Mouse (Mus musculus) liver, embryonic 16.5 days (tissue): ENCODE measurements at regions not wholly inside any gene's neighbourhood (a gene's known extent, or its start where the extent isn't known, plus 50 kb on each side); places are given as distances from the start of the nearest gene placed in this dataset.

Experiments
- ATAC-seq: fragments of 200-750 bp; cut with Nextera tagmentation; 2 replicates; pipeline ENCODE4 v1.8.0; 2017; ENCODE audit warnings: low read depth, mild to moderate bottlenecking, moderate number of reproducible peaks, moderate library complexity
- H3K27ac ChIP-seq: fragments of 300-500 bp; sonication (generic); 2 replicates; pipeline ENCODE4 v1.5.1; 2014; ENCODE audit warnings: mild to moderate bottlenecking, low read length
- H3K27me3 ChIP-seq: fragments of 300-500 bp; sonication (generic); 2 replicates; pipeline ENCODE4 v1.6.1; 2014; ENCODE audit warnings: low read depth, low read length, mixed read lengths; ENCODE audit not compliant: control insufficient read depth, insufficient read depth
- H3K36me3 ChIP-seq: fragments of 300-500 bp; sonication (generic); 2 replicates; pipeline ENCODE4 v1.6.1; 2014; ENCODE audit warnings: mild to moderate bottlenecking; ENCODE audit not compliant: control insufficient read depth, insufficient read depth
- H3K4me1 ChIP-seq: fragments of 300-500 bp; sonication (generic); 2 replicates; pipeline ENCODE4 v1.6.1; 2014; ENCODE audit warnings: low read depth, low read length, mixed read lengths; ENCODE audit not compliant: control insufficient read depth
- H3K4me2 ChIP-seq: fragments of 300-500 bp; sonication (generic); 2 replicates; pipeline ENCODE4 v1.6.1; 2014; ENCODE audit warnings: low read depth, low read length, mixed read lengths
- H3K4me3 ChIP-seq: fragments of 300-500 bp; sonication (generic); 2 replicates; pipeline ENCODE4 v1.5.1; 2014; ENCODE audit warnings: low read depth, mild to moderate bottlenecking, low read length
- H3K9ac ChIP-seq: fragments of 300-500 bp; sonication (generic); 2 replicates; pipeline ENCODE4 v1.6.1; 2014; ENCODE audit warnings: low read depth, low read length
- H3K9me3 ChIP-seq: fragments of 300-500 bp; sonication (generic); replicated peaks from 2 replicates; pipeline ENCODE4 v1.6.1; 2016; ENCODE audit warnings: low read length; ENCODE audit not compliant: control insufficient read depth
- WGBS: fragments of 180-500 bp; shearing (Covaris S2); extraction: QIAGEN DNeasy Blood & Tissue Kit; methylation state at CpG from one replicate; pipeline ENCODE4 v1.1.7; 2014; ENCODE audit not compliant: insufficient replicate concordance; 5-methylcytosine and 5-hydroxymethylcytosine counted together

GRCm38 (mm10) chr5:91727448-91727847, 210.0 kb downstream of the Parm1 start:
- H3K27ac ChIP-seq, result no peak overlapping the region
- no peak overlapping the region for H3K4me3 ChIP-seq
- H3K4me2 ChIP-seq, result no peak overlapping the region
- H3K4me1 ChIP-seq, result peaks cover 5% of the 10 kb centered on the region
- no peaks in the 10 kb centered on the region for H3K36me3 ChIP-seq
- no peak overlapping the region for H3K9ac ChIP-seq
- ATAC-seq, result no peak
- 59% methylated on average over 2 of the region's 2 CpGs for WGBS
- no peaks in the 10 kb centered on the region for H3K9me3 ChIP-seq
- H3K27me3 ChIP-seq, result no peaks in the 10 kb centered on the region

- Histone ChIP-seq H3K4me2 (no peak overlapping the region), H3K4me1 (peaks cover 8% of the 10 kb centered on the region), H3K4me3 (no peak overlapping the region), H3K27me3 (no peaks in the 10 kb centered on the region), H3K36me3 (no peaks in the 10 kb centered on the region), H3K9ac (no peak overlapping the region), H3K27ac (no peak overlapping the region), H3K9me3 (no peaks in the 10 kb centered on the region)
- no peak for ATAC-seq
- WGBS, result 55% methylated on average over 6 of the region's 6 CpGs
These were observed 208.7 kb downstream of the Parm1 start for GRCm38 (mm10) chr5:91726118-91726500.

GRCm38 (mm10) chr5:91725380-91726117, 208.1 kb downstream of the Parm1 start:
- Histone ChIP-seq H3K27ac (no peak overlapping the region), H3K4me1 (peaks cover 8% of the 10 kb centered on the region), H3K27me3 (no peaks in the 10 kb centered on the region), H3K36me3 (no peaks in the 10 kb centered on the region), H3K4me3 (no peak overlapping the region), H3K9ac (no peak overlapping the region), H3K9me3 (no peaks in the 10 kb centered on the region), H3K4me2 (no peak overlapping the region)
- ATAC-seq, result no peak
- 24% methylated on average over 4 of the region's 4 CpGs for WGBS

GRCm38 (mm10) chr5:91724881-91725280, 207.5 kb downstream of the Parm1 start:
- no peaks in the 10 kb centered on the region for H3K36me3 ChIP-seq

GRCm38 (mm10) chr5:91723416-91723815, 206.0 kb downstream of the Parm1 start:
- Histone ChIP-seq H3K27ac (no peak overlapping the region), H3K4me3 (no peak overlapping the region), H3K27me3 (no peaks in the 10 kb centered on the region), H3K9me3 (no peaks in the 10 kb centered on the region), H3K36me3 (no peaks in the 10 kb centered on the region), H3K9ac (no peak overlapping the region), H3K4me1 (peaks cover 8% of the 10 kb centered on the region), H3K4me2 (no peak overlapping the region)
- ATAC-seq, result no peak
- WGBS, result 60% methylated on average over 1 of the region's 1 CpGs

More at GRCm38 (mm10) chr5:91724881-91725280, 207.5 kb downstream of the Parm1 start:
- H3K27me3 ChIP-seq, result no peaks in the 10 kb centered on the region
- no peak for ATAC-seq
- 84% methylated on average over 1 of the region's 1 CpGs for WGBS
- peaks cover 8% of the 10 kb centered on the region for H3K4me1 ChIP-seq
- no peak overlapping the region for H3K27ac ChIP-seq
- no peak overlapping the region for H3K9ac ChIP-seq
- no peak overlapping the region for H3K4me3 ChIP-seq
- no peaks in the 10 kb centered on the region for H3K9me3 ChIP-seq
- no peak overlapping the region for H3K4me2 ChIP-seq

GRCm38 (mm10) chr5:91722982-91723381, 205.6 kb downstream of the Parm1 start:
- WGBS, result 57% methylated on average over 5 of the region's 5 CpGs
- H3K36me3 ChIP-seq, result no peaks in the 10 kb centered on the region
- H3K9ac ChIP-seq, result no peak overlapping the region
- H3K4me2 ChIP-seq, result no peak overlapping the region
- no peak overlapping the region for H3K4me3 ChIP-seq
- no peak overlapping the region for H3K27ac ChIP-seq
- no peak for ATAC-seq
- no peaks in the 10 kb centered on the region for H3K9me3 ChIP-seq
- peaks cover 8% of the 10 kb centered on the region for H3K4me1 ChIP-seq
- no peaks in the 10 kb centered on the region for H3K27me3 ChIP-seq

GRCm38 (mm10) chr5:91722403-91722802, 205.0 kb downstream of the Parm1 start:
- WGBS, result 56% methylated on average over 5 of the region's 5 CpGs
- no peak overlapping the region for H3K4me2 ChIP-seq
- no peaks in the 10 kb centered on the region for H3K36me3 ChIP-seq
- H3K4me3 ChIP-seq, result no peak overlapping the region
- ATAC-seq, result no peak
- H3K4me1 ChIP-seq, result peaks cover 8% of the 10 kb centered on the region
- H3K9ac ChIP-seq, result no peak overlapping the region
- H3K27ac ChIP-seq, result no peak overlapping the region
- no peaks in the 10 kb centered on the region for H3K9me3 ChIP-seq
- no peaks in the 10 kb centered on the region for H3K27me3 ChIP-seq

- Histone ChIP-seq H3K9me3 (no peaks in the 10 kb centered on the region), H3K36me3 (no peaks in the 10 kb centered on the region), H3K27me3 (no peaks in the 10 kb centered on the region), H3K4me2 (0 out of 2 replicates have a peak overlapping the region, but pooled peaks have one; percentile 6), H3K4me1 (peaks cover 8% of the 10 kb centered on the region), H3K27ac (no peak overlapping the region), H3K4me3 (no peak overlapping the region), H3K9ac (no peak overlapping the region)
- 43% methylated on average over 9 of the region's 9 CpGs for WGBS
- no peak for ATAC-seq
These were observed 204.0 kb downstream of the Parm1 start for GRCm38 (mm10) chr5:91721231-91722096.

GRCm38 (mm10) chr5:91713020-91713419, 195.6 kb downstream of the Parm1 start:
- Histone ChIP-seq H3K4me3 (no peak overlapping the region), H3K27ac (no peak overlapping the region), H3K4me1 (no peaks in the 10 kb centered on the region), H3K4me2 (no peak overlapping the region), H3K36me3 (no peaks in the 10 kb centered on the region), H3K27me3 (no peaks in the 10 kb centered on the region), H3K9me3 (no peaks in the 10 kb centered on the region), H3K9ac (no peak overlapping the region)
- ATAC-seq, result no peak
- WGBS, result 59% methylated on average over 8 of the region's 8 CpGs
